Mouse (Mus musculus) midbrain, embryonic 14.5 days (tissue): ENCODE results near the gene Tars. TPM values are rescaled to one million over a fixed set of nuclear protein-coding genes. Genes with fewer than 3 reads are reported as not detected.

ENCODE experiments used
- ATAC-seq: fragments of 200-750 bp; cut with Nextera tagmentation; 2 replicates; pipeline ENCODE4 v1.8.0; 2017; ENCODE audit warnings: moderate number of reproducible peaks, moderate library complexity; ENCODE audit not compliant: low FRiP score, low TSS enrichment
- DNase-seq: peaks from one replicate; pipeline ENCODE4 v3.0.0-alpha.2; 2015
- H3K27ac ChIP-seq: fragments of 300-500 bp; sonication (generic); replicated peaks from 2 replicates; pipeline ENCODE4 v1.5.1; 2014; ENCODE audit warnings: mild to moderate bottlenecking, low read depth, low read length, moderate library complexity
- H3K27me3 ChIP-seq: fragments of 300-500 bp; sonication (generic); 2 replicates; pipeline ENCODE4 v1.6.1; 2014; ENCODE audit warnings: low read length, control low read depth, mixed read lengths; ENCODE audit not compliant: control insufficient read depth, insufficient read depth
- H3K36me3 ChIP-seq: fragments of 300-500 bp; sonication (generic); 2 replicates; pipeline ENCODE4 v1.6.1; 2014; ENCODE audit warnings: low read length, control low read depth; ENCODE audit not compliant: control insufficient read depth, insufficient read depth
- H3K4me1 ChIP-seq: fragments of 300-500 bp; sonication (generic); 2 replicates; pipeline ENCODE4 v1.6.1; 2014; ENCODE audit warnings: mild to moderate bottlenecking, antibody characterized with exemption, low read length, control low read depth; ENCODE audit not compliant: control insufficient read depth, insufficient read depth
- H3K4me2 ChIP-seq: fragments of 300-500 bp; sonication (generic); 2 replicates; pipeline ENCODE4 v1.6.1; 2014; ENCODE audit warnings: mild to moderate bottlenecking, low read length, moderate library complexity
- H3K4me3 ChIP-seq: fragments of 300-500 bp; sonication (generic); replicated peaks from 2 replicates; pipeline ENCODE4 v1.5.1; 2014; ENCODE audit warnings: low read depth, low read length
- H3K9ac ChIP-seq: fragments of 300-500 bp; sonication (generic); replicated peaks from 2 replicates; pipeline ENCODE4 v1.6.1; 2014; ENCODE audit warnings: mild to moderate bottlenecking, low read length, moderate library complexity
- H3K9me3 ChIP-seq: fragments of 300-500 bp; sonication (generic); 2 replicates; pipeline ENCODE4 v1.6.1; 2016; ENCODE audit warnings: low read length, control low read depth, mixed read lengths; ENCODE audit not compliant: control insufficient read depth
- WGBS: fragments of 180-500 bp; shearing (Covaris S2); extraction: QIAGEN DNeasy Blood & Tissue Kit; methylation state at CpG from one replicate; pipeline ENCODE4 v1.1.7; 2014; 5-methylcytosine and 5-hydroxymethylcytosine counted together
- polyA plus RNA-seq: library from polyadenylated mRNA; unstranded; fragments of >200 nt; fragmentation: Nextera tagmentation; extraction: Ambion mirVana; gene quantifications from 2 replicates; pipeline ENCODE4 v1.2.1, GENCODE M21; 2014

The Tars gene
- polyA plus RNA-seq, 1 experiment from 2014 or later = 52.0 TPM

GRCm38 (mm10) chr15:11379431-11380086 is 19.9 kb downstream of the Tars start:
- H3K4me2 ChIP-seq = no peak overlapping the region
- H3K4me1 ChIP-seq = no peaks in the 10 kb centered on the region
- 86% methylated on average over 8 of the region's 8 CpGs for WGBS
- ATAC-seq (0 out of 2 replicates have a peak, but pooled peaks have one; percentile 7), DNase-seq (no peak)
- peaks cover 12% of the 10 kb centered on the region for H3K36me3 ChIP-seq
- no peak overlapping the region for H3K4me3 ChIP-seq
- no peak overlapping the region for H3K9ac ChIP-seq
- H3K27ac ChIP-seq = no peak overlapping the region
- no peaks in the 10 kb centered on the region for H3K9me3 ChIP-seq
- H3K27me3 ChIP-seq = no peaks in the 10 kb centered on the region

GRCm38 (mm10) chr15:11370477-11371085 is 28.9 kb downstream of the Tars start:
- H3K4me1 ChIP-seq = no peaks in the 10 kb centered on the region
- no peak overlapping the region for H3K27ac ChIP-seq
- no peaks in the 10 kb centered on the region for H3K9me3 ChIP-seq
- ATAC-seq (no peak), DNase-seq (no peak)
- H3K27me3 ChIP-seq = no peaks in the 10 kb centered on the region
- no peak overlapping the region for H3K9ac ChIP-seq
- H3K4me3 ChIP-seq = no peak overlapping the region
- H3K4me2 ChIP-seq = no peak overlapping the region
- WGBS = 90% methylated on average over 7 of the region's 7 CpGs
- H3K36me3 ChIP-seq = no peaks in the 10 kb centered on the region

- Histone ChIP-seq H3K9me3 (no peaks in the 10 kb centered on the region), H3K9ac (no peak overlapping the region), H3K36me3 (no peaks in the 10 kb centered on the region), H3K27me3 (no peaks in the 10 kb centered on the region), H3K27ac (no peak overlapping the region), H3K4me1 (no peaks in the 10 kb centered on the region), H3K4me2 (no peak overlapping the region), H3K4me3 (no peak overlapping the region)
- ATAC-seq = no peak
- DNase-seq = no peak
- 89% methylated on average over 3 of the region's 3 CpGs for WGBS
Observed at GRCm38 (mm10) chr15:11369572-11369971, 29.9 kb downstream of the Tars start.

- no peaks in the 10 kb centered on the region for H3K4me1 ChIP-seq
- ATAC-seq = no peak
Observed at GRCm38 (mm10) chr15:11364795-11365194, 34.7 kb downstream of the Tars start.

GRCm38 (mm10) chr15:11364112-11364511 is 35.4 kb downstream of the Tars start:
- ATAC-seq (peak; percentile 37), DNase-seq (peak; percentile 31)
- Histone ChIP-seq H3K36me3 (no peaks in the 10 kb centered on the region), H3K9me3 (no peaks in the 10 kb centered on the region), H3K9ac (no peak overlapping the region), H3K4me2 (no peak overlapping the region), H3K27ac (no peak overlapping the region), H3K27me3 (no peaks in the 10 kb centered on the region), H3K4me3 (no peak overlapping the region), H3K4me1 (no peaks in the 10 kb centered on the region)
- 43% methylated on average over 2 of the region's 2 CpGs for WGBS

More at GRCm38 (mm10) chr15:11364795-11365194, 34.7 kb downstream of the Tars start:
- Histone ChIP-seq H3K36me3 (no peaks in the 10 kb centered on the region), H3K27ac (no peak overlapping the region), H3K9ac (no peak overlapping the region), H3K4me2 (no peak overlapping the region), H3K4me3 (no peak overlapping the region), H3K9me3 (no peaks in the 10 kb centered on the region), H3K27me3 (no peaks in the 10 kb centered on the region)
- whole genome bisulfite sequencing = 97% methylated on average over 1 of the region's 1 CpGs
- DNase-seq = peak; percentile 43

- WGBS = 91% methylated on average over 5 of the region's 5 CpGs
- H3K9me3 ChIP-seq = no peaks in the 10 kb centered on the region
- H3K4me3 ChIP-seq = no peak overlapping the region
- no peak for ATAC-seq
- no peaks in the 10 kb centered on the region for H3K27me3 ChIP-seq
- DNase-seq = no peak
- no peaks in the 10 kb centered on the region for H3K4me1 ChIP-seq
- no peak overlapping the region for H3K27ac ChIP-seq
- no peak overlapping the region for H3K4me2 ChIP-seq
- no peaks in the 10 kb centered on the region for H3K36me3 ChIP-seq
- H3K9ac ChIP-seq = no peak overlapping the region
Observed at GRCm38 (mm10) chr15:11361824-11362223, 37.6 kb downstream of the Tars start.

- Histone ChIP-seq H3K9me3 (no peaks in the 10 kb centered on the region), H3K9ac (no peak overlapping the region), H3K4me2 (no peak overlapping the region), H3K27ac (no peak overlapping the region), H3K4me1 (no peaks in the 10 kb centered on the region), H3K36me3 (no peaks in the 10 kb centered on the region), H3K4me3 (no peak overlapping the region), H3K27me3 (no peaks in the 10 kb centered on the region)
- WGBS = 96% methylated on average over 1 of the region's 1 CpGs
- ATAC-seq (no peak), DNase-seq (no peak)
Observed at GRCm38 (mm10) chr15:11360888-11361287, 38.6 kb downstream of the Tars start.

- Histone ChIP-seq H3K4me1 (no peaks in the 10 kb centered on the region), H3K9me3 (no peaks in the 10 kb centered on the region), H3K4me2 (no peak overlapping the region), H3K27me3 (no peaks in the 10 kb centered on the region), H3K36me3 (no peaks in the 10 kb centered on the region), H3K9ac (no peak overlapping the region), H3K4me3 (no peak overlapping the region), H3K27ac (no peak overlapping the region)
- 96% methylated on average over 2 of the region's 2 CpGs for WGBS
- ATAC-seq (no peak), DNase-seq (no peak)
Observed at GRCm38 (mm10) chr15:11357501-11357900, 42.0 kb downstream of the Tars start.

- DNase-seq = peak; percentile 1
- Histone ChIP-seq H3K4me3 (no peak overlapping the region), H3K9ac (no peak overlapping the region), H3K27me3 (no peaks in the 10 kb centered on the region), H3K4me1 (no peaks in the 10 kb centered on the region), H3K9me3 (no peaks in the 10 kb centered on the region), H3K27ac (no peak overlapping the region), H3K36me3 (no peaks in the 10 kb centered on the region), H3K4me2 (no peak overlapping the region)
- 71% methylated on average over 3 of the region's 3 CpGs for WGBS
- ATAC-seq = no peak
Observed at GRCm38 (mm10) chr15:11355865-11356264, 43.6 kb downstream of the Tars start.
